Mouse (Mus musculus) heart, postnatal 0 days (tissue): ENCODE data around the gene D430041D05Rik.

Source experiments
- CTCF ChIP-seq: IDR thresholded peaks from 2 replicates; pipeline ENCODE4 v1.5.1; 2016; ENCODE audit warnings: antibody characterized with exemption, control low read depth, low read depth
- EP300 ChIP-seq: IDR thresholded peaks from 2 replicates; pipeline ENCODE4 v1.6.1; 2016; ENCODE audit warnings: antibody characterized with exemption, low read depth

DNA sequence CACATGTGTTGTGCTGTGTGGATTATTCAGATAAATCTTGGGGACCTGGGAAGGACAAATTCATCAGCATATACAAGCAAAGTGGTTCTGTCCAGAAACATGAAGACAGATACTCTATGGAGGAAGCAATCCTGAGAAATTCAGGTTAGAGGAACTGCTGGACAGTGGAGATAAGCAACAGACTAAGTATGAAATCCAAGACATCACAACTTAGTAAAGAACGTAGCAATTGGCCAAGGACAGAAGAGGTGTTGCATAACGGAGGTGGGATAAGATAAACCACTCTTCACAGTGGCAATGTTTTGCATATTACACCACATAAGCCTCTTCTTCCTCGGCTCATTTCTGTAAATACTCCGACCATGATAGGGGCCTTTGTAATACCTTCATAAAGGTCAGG, 10.0 kb upstream of the D430041D05Rik start:
- TF ChIP-seq EP300 (no peak), CTCF (no peak)
